ENCODE assay signal across 9 mouse cellular contexts in genomic region chr13:31629321-31629851, GRCm38 (mm10). TPM values are rescaled to one million over a fixed set of nuclear protein-coding genes. Genes with fewer than 3 reads are reported as not detected.
DNase-seq lines count a peak whose midpoint lies in the region; ATAC-seq lines count a peak whose summit lies in the region.
"Had no signal": no experiment of that assay in that cellular context is flagged by ENCODE, and none has a peak within 500 bp of the region (broad histone marks: within the 10 kb centered on the region; RNA-seq: fewer than 3 reads in every experiment).

No protein-coding gene starts in this region.

- H3K4me1 ChIP-seq in heart, embryonic 12.5 days (replicated peaks): peaks cover 34% of the 10 kb centered on the region
- H3K4me1 ChIP-seq in heart, embryonic 14.5 days (ENCODE audit: control insufficient read depth in 2 of 2, insufficient read depth in 2 of 2, low read length in 2 of 2): peaks cover 11 to 32% of the 10 kb centered on the region in 2 experiments; a peak in 3 of 4 replicates
- peaks cover 3% of the 10 kb centered on the region for H3K4me1 ChIP-seq in liver, embryonic 16.5 days (ENCODE audit: control insufficient read depth, low read depth, low read length)

- intact Hi-C loops in heart, postnatal 14 days (cut with DNase I): loop anchor here (10.0 kb wide), 1 partner anchor 635 kb away; no protein-coding TSS in a partner anchor

- no peaks in the 10 kb centered on the region for H3K36me3 ChIP-seq in heart, embryonic 12.5 days
- no peaks in the 10 kb centered on the region for H3K36me3 ChIP-seq in heart, embryonic 14.5 days (ENCODE audit: control insufficient read depth, insufficient read depth, low read length)
- no peaks in the 10 kb centered on the region for H3K36me3 ChIP-seq in liver, embryonic 16.5 days (ENCODE audit: control insufficient read depth, insufficient read depth)
- H3K36me3 ChIP-seq in splenic B cell, adult 2 months (ENCODE audit: control insufficient read depth, insufficient read depth, low read length, poor library complexity, severe bottlenecking): no peaks in the 10 kb centered on the region

- H3K4me3 ChIP-seq in heart, embryonic 12.5 days: peak overlapping the region; percentile 49
- peak overlapping the region; percentile 49 to 51 for H3K4me3 ChIP-seq in heart, embryonic 14.5 days (ENCODE audit: control insufficient read depth in 1 of 2, insufficient read depth in 1 of 2, low read depth in 1 of 2, low read length in 2 of 2)
- peak overlapping the region; percentile 48 for H3K4me3 ChIP-seq in liver, embryonic 16.5 days (ENCODE audit: low read depth, low read length)
- H3K4me3 ChIP-seq: myocyte had no signal

- WGBS in heart, embryonic 12.5 days: under 1% methylated on average over 40 of the region's 40 CpGs
- WGBS in heart, embryonic 14.5 days: under 1% methylated on average over 40 of the region's 40 CpGs
- WGBS in liver, embryonic 16.5 days (ENCODE audit: insufficient replicate concordance): 1% methylated on average over 40 of the region's 40 CpGs

- DNase-seq in heart, postnatal 14 days: no peak
- DNase-seq in splenic B cell, adult 2 months (ENCODE audit: low read depth, low spot score): peak; percentile 18
- no peak for DNase-seq in ovary, postnatal 14 days (ENCODE audit: low spot score)
- no peak for DNase-seq in layer of hippocampus, postnatal 36 days

- 0 out of 2 replicates have a peak overlapping the region, but pooled peaks have one; percentile 5 for H3K9ac ChIP-seq in heart, embryonic 12.5 days
- H3K9ac ChIP-seq in heart, embryonic 14.5 days (ENCODE audit: low read length): peak overlapping the region; percentile 31; the same call in 1 of the 2 replicates
- H3K9ac ChIP-seq in liver, embryonic 16.5 days (ENCODE audit: low read depth, low read length): no peak overlapping the region

- no peak overlapping the region for H3K27ac ChIP-seq in heart, embryonic 12.5 days (ENCODE audit: poor library complexity, severe bottlenecking)
- no peak overlapping the region for H3K27ac ChIP-seq in heart, embryonic 14.5 days (replicated peaks in 1 of 2; ENCODE audit: control insufficient read depth in 1 of 2, insufficient read depth in 1 of 2, low read depth in 2 of 2, low read length in 2 of 2)
- no peak overlapping the region for H3K27ac ChIP-seq in liver, embryonic 16.5 days (ENCODE audit: low read length)

- H3K27me3 ChIP-seq in heart, embryonic 12.5 days (replicated peaks): peaks cover 86% of the 10 kb centered on the region
- H3K27me3 ChIP-seq in heart, embryonic 14.5 days (ENCODE audit: control insufficient read depth, insufficient read depth, low read length): peaks cover 92% of the 10 kb centered on the region
- peaks cover 72% of the 10 kb centered on the region for H3K27me3 ChIP-seq in liver, embryonic 16.5 days (ENCODE audit: control insufficient read depth, insufficient read depth, low read depth, low read length)
- no peaks in the 10 kb centered on the region for H3K27me3 ChIP-seq in splenic B cell, adult 2 months (ENCODE audit: control insufficient read depth, insufficient read depth, low read length, poor library complexity, severe bottlenecking)

- H3K4me2 ChIP-seq in heart, embryonic 12.5 days: peak overlapping the region; percentile 79
- H3K4me2 ChIP-seq in heart, embryonic 14.5 days (ENCODE audit: low read length): peak overlapping the region; percentile 72
- peak overlapping the region; percentile 50 for H3K4me2 ChIP-seq in liver, embryonic 16.5 days (ENCODE audit: low read depth, low read length)

- no peaks in the 10 kb centered on the region for H3K9me3 ChIP-seq in heart, embryonic 12.5 days (replicated peaks)
- H3K9me3 ChIP-seq in heart, embryonic 14.5 days (ENCODE audit: control insufficient read depth, low read length): no peaks in the 10 kb centered on the region
- no peaks in the 10 kb centered on the region for H3K9me3 ChIP-seq in liver, embryonic 16.5 days (replicated peaks; ENCODE audit: control insufficient read depth, low read length)

- no peak for ATAC-seq in heart, embryonic 12.5 days (ENCODE audit: insufficient number of reproducible peaks, low FRiP score)
- ATAC-seq in activated CD4-positive, CD25-positive, alpha-beta regulatory T cell, adult 4 months: peak; percentile 27
- ATAC-seq in heart, embryonic 14.5 days (ENCODE audit: insufficient number of reproducible peaks, insufficient read depth, low FRiP score, low read depth): no peak
- ATAC-seq in liver, embryonic 16.5 days (ENCODE audit: low read depth): no peak

RNA-seq across cellular contexts. Expression of gene Foxf2, which starts 3.8 kb away (rescaled TPM):
- 0.18 TPM in 1 of 2 replicates, not detected in the other for polyA plus RNA-seq in heart, embryonic 12.5 days (2016; fragmentation: Nextera tagmentation; extraction: Ambion mirVana)
- under 1 TPM in 1 of 2 experiments, not detected in 1; 0.10 TPM for total RNA-seq in heart, postnatal 14 days (2021)
- not detected for polyA plus RNA-seq in activated CD4-positive, CD25-positive, alpha-beta regulatory T cell, adult 4 months (2017; shearing (Covaris generic))
- 0.11 TPM in 1 of 2 replicates, not detected in the other for polyA plus RNA-seq in heart, embryonic 14.5 days (2014; fragmentation: Nextera tagmentation; extraction: Ambion mirVana)
- 0.06 TPM in 1 of 2 replicates, not detected in the other for polyA plus RNA-seq in liver, embryonic 16.5 days (2015; fragmentation: Nextera tagmentation; extraction: Ambion mirVana)
- 1 to 10 TPM; 4.7 to 4.8 TPM for total RNA-seq in layer of hippocampus, postnatal 36 days (2021)
